Mouse (Mus musculus): ENCODE data around the gene Edc3.

DNA sequence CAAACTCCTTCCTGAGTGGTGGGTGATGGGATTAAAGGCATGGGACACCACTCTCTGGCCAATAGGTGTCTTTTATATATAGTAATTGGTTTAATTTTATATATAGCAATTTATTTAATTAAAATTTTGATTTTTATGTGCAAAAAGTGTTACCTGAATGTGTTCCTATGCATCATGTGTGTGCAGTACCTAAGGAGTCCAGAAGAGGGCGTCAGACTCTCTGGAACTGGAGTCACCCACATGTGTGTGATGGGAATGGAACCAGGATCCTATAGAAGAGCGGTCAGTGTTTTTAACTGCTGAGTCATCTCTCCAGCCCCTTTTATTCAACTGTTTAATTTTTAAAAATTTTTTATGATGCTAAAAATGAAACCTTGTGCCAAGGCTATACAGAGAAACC, 3.9 kb downstream of the Edc3 start:
- TF ChIP-seq CTCF (IDR thresholded peaks at IDR 0.05), result peak; percentile 49
- no peak for TF ChIP-seq EP300 (IDR thresholded peaks at IDR 0.05)
